Mouse (Mus musculus) forebrain, postnatal 0 days (tissue): Measurements from ENCODE around the gene Thrb. TPM values are rescaled to one million over a fixed set of nuclear protein-coding genes. Genes with fewer than 3 reads are reported as not detected.

Source experiments
- ATAC-seq: fragments of 200-750 bp; cut with Nextera tagmentation; 2 replicates; pipeline ENCODE4 v1.8.0; 2017; ENCODE audit warnings: mild to moderate bottlenecking, moderate library complexity
- DNase-seq: peaks from one replicate; pipeline ENCODE4 v3.0.0-alpha.2; 2015
- H3K27ac ChIP-seq: fragments of 300-500 bp; sonication (generic); 2 replicates; pipeline ENCODE4 v1.5.1; 2014; ENCODE audit warnings: low read depth, mild to moderate bottlenecking, antibody characterized with exemption, low read length, moderate library complexity, mixed read lengths
- H3K27me3 ChIP-seq: fragments of 300-500 bp; sonication (generic); 2 replicates; pipeline ENCODE4 v1.6.1; 2014; ENCODE audit warnings: mild to moderate bottlenecking, low read length, mixed read lengths; ENCODE audit not compliant: insufficient read depth
- H3K36me3 ChIP-seq: fragments of 300-500 bp; sonication (generic); 2 replicates; pipeline ENCODE4 v1.6.1; 2014; ENCODE audit warnings: mild to moderate bottlenecking, moderate library complexity; ENCODE audit not compliant: insufficient read depth
- H3K4me1 ChIP-seq: fragments of 300-500 bp; sonication (generic); 2 replicates; pipeline ENCODE4 v1.6.1; 2014; ENCODE audit warnings: antibody characterized with exemption; ENCODE audit not compliant: insufficient read depth
- H3K4me2 ChIP-seq: fragments of 300-500 bp; sonication (generic); 2 replicates; pipeline ENCODE4 v1.6.1; 2014; ENCODE audit warnings: low read depth, mild to moderate bottlenecking, moderate library complexity
- H3K4me3 ChIP-seq: fragments of 300-500 bp; sonication (generic); 2 replicates; pipeline ENCODE4 v1.5.1; 2014; ENCODE audit warnings: low read depth, low read length, mixed read lengths
- H3K9ac ChIP-seq: fragments of 300-500 bp; sonication (generic); 2 replicates; pipeline ENCODE4 v1.6.1; 2014; ENCODE audit warnings: mild to moderate bottlenecking
- H3K9me3 ChIP-seq: fragments of 300-500 bp; sonication (generic); 2 replicates; pipeline ENCODE4 v1.6.1; 2016; ENCODE audit warnings: low read length
- CTCF ChIP-seq: sonication (generic); IDR thresholded peaks from 2 replicates; pipeline ENCODE4 v1.5.1; 2016; ENCODE audit warnings: antibody characterized with exemption, control low read depth, low read depth
- WGBS: fragments of 180-500 bp; shearing (Covaris S2); extraction: QIAGEN DNeasy Blood & Tissue Kit; methylation state at CpG from one replicate; pipeline ENCODE4 v1.1.7; 2014; 5-methylcytosine and 5-hydroxymethylcytosine counted together
- polyA plus RNA-seq: library from polyadenylated mRNA; unstranded; fragments of >200 nt; fragmentation: Nextera tagmentation; extraction: Ambion mirVana; gene quantifications from 2 replicates; pipeline ENCODE4 v1.2.1, GENCODE M21; 2015
- total RNA-seq: library from RNA; depleted of rRNA; stranded (reverse); fragments of >200 nt; gene quantifications from 2 replicates; pipeline ENCODE4 v1.2.3, GENCODE M21; 2014

The Thrb gene
- total and polyA plus RNA-seq, 2 experiments from 2014 or later: 3.3 to 6.2 TPM

DNA sequence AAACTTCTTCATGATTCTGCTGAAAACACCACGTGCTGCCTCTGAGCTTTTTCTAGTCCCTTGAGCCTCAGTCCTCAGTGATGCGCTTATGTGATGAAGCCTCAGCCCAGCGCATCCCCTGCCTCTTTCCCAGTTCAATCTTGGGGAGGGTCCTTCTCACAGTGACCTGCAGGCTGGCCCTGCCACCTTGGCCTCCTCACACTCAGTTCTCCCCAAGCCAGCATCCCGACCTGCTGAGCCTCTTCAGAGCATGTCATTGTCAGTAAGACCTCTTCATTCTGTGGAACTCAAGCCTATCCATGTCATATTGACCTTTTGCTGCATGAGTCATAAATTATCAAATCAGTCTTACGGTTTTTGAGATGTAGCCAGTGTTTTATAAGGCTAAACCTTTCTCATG lies 376.5 kb downstream of the Thrb start:
- no peaks in the 10 kb centered on the region for H3K4me1 ChIP-seq
- no peak for ATAC-seq
- H3K9me3 ChIP-seq: no peaks in the 10 kb centered on the region
- no peak for DNase-seq
- no peak overlapping the region for H3K9ac ChIP-seq
- TF ChIP-seq CTCF: no peak
- H3K4me3 ChIP-seq: no peak overlapping the region
- no peak overlapping the region for H3K4me2 ChIP-seq
- no peaks in the 10 kb centered on the region for H3K36me3 ChIP-seq
- H3K27ac ChIP-seq: no peak overlapping the region
- WGBS: 83% methylated on average over 5 of the region's 5 CpGs
- no peaks in the 10 kb centered on the region for H3K27me3 ChIP-seq

DNA sequence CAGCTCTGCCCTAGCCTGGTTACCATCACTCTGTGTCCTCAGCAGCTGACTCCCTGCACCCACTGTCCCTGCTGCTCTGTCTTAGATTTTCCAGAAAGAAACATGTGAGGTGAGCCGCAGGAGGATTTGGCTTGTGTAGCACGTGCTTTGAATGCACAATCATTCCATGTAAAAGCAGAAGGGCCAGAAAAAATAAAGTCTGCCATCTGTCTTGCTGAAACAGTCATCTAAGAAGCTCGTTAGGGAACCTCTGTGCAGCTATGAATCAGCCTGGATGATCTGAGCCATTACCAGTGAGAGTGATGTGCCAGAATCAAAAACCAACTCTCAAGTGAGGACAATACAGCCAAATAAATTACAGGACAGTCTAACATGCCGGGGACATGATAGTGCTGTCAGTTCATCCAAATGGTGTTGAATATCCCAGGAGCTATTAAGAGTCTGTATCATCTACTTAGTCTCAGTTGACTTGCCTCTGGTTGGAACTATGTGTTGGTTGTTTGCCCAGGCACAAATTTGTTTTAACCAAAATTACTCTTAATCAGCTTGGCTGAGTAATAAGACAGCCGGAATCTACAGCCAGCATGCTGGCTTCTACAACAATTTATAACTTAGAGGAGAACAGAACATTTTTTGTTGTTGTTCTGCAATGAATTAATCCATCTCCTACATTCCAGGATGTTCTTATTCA lies 402.2 kb downstream of the Thrb start:
- no peak overlapping the region for H3K4me2 ChIP-seq
- DNase-seq (peak; percentile 50), ATAC-seq (peak; percentile 85)
- 38% methylated on average over 5 of the region's 5 CpGs for WGBS
- H3K9me3 ChIP-seq: no peaks in the 10 kb centered on the region
- TF ChIP-seq CTCF: no peak
- H3K4me3 ChIP-seq: no peak overlapping the region
- no peaks in the 10 kb centered on the region for H3K27me3 ChIP-seq
- no peak overlapping the region for H3K9ac ChIP-seq
- H3K36me3 ChIP-seq: no peaks in the 10 kb centered on the region
- no peak overlapping the region for H3K27ac ChIP-seq
- H3K4me1 ChIP-seq: no peaks in the 10 kb centered on the region
